Mouse (Mus musculus) intestine, postnatal 0 days (tissue): ENCODE results near the gene Nckap5l. TPM values are rescaled to one million over a fixed set of nuclear protein-coding genes. Genes with fewer than 3 reads are reported as not detected.

Experiments
- ATAC-seq: fragments of 200-750 bp; cut with Nextera tagmentation; 2 replicates; pipeline ENCODE4 v1.8.0; 2017; ENCODE audit warnings: mild to moderate bottlenecking, moderate TSS enrichment, moderate library complexity
- H3K27ac ChIP-seq: fragments of 300-500 bp; sonication (generic); 2 replicates; pipeline ENCODE4 v1.5.1; 2014; ENCODE audit warnings: mild to moderate bottlenecking, low read depth, low read length, moderate library complexity
- H3K27me3 ChIP-seq: fragments of 300-500 bp; sonication (generic); replicated peaks from 2 replicates; pipeline ENCODE4 v1.6.1; 2014; ENCODE audit warnings: low read length, mixed read lengths; ENCODE audit not compliant: control insufficient read depth, insufficient read depth
- H3K36me3 ChIP-seq: fragments of 300-500 bp; sonication (generic); 2 replicates; pipeline ENCODE4 v1.6.1; 2014; ENCODE audit warnings: mild to moderate bottlenecking, moderate library complexity; ENCODE audit not compliant: control insufficient read depth, insufficient read depth
- H3K4me1 ChIP-seq: fragments of 300-500 bp; sonication (generic); replicated peaks from 2 replicates; pipeline ENCODE4 v1.6.1; 2014; ENCODE audit warnings: antibody characterized with exemption, low read length, mixed read lengths; ENCODE audit not compliant: control insufficient read depth, insufficient read depth
- H3K4me2 ChIP-seq: fragments of 300-500 bp; sonication (generic); replicated peaks from 2 replicates; pipeline ENCODE4 v1.6.1; 2014; ENCODE audit warnings: low read depth, mild to moderate bottlenecking, moderate library complexity
- H3K4me3 ChIP-seq: fragments of 300-500 bp; sonication (generic); 2 replicates; pipeline ENCODE4 v1.5.1; 2014; ENCODE audit warnings: low read depth, low read length
- H3K9ac ChIP-seq: fragments of 300-500 bp; sonication (generic); 2 replicates; pipeline ENCODE4 v1.6.1; 2014; ENCODE audit warnings: mild to moderate bottlenecking, low read depth, low read length
- H3K9me3 ChIP-seq: fragments of 300-500 bp; sonication (generic); 2 replicates; pipeline ENCODE4 v1.6.1; 2016; ENCODE audit warnings: mixed run types; ENCODE audit not compliant: control insufficient read depth
- CTCF ChIP-seq: sonication (generic); IDR thresholded peaks from 2 replicates; pipeline ENCODE4 v1.5.1; 2016; ENCODE audit warnings: low read depth, mild to moderate bottlenecking, control low read depth, antibody characterized with exemption, moderate library complexity
- WGBS: fragments of 180-500 bp; shearing (Covaris S2); extraction: QIAGEN DNeasy Blood & Tissue Kit; methylation state at CpG from one replicate; pipeline ENCODE4 v1.1.7; 2014; 5-methylcytosine and 5-hydroxymethylcytosine counted together
- polyA plus RNA-seq: library from polyadenylated mRNA; unstranded; fragments of >200 nt; fragmentation: Nextera tagmentation; extraction: Ambion mirVana; gene quantifications from 2 replicates; pipeline ENCODE4 v1.2.1, GENCODE M21; 2015

Gene Nckap5l
- polyA plus RNA-seq, 1 experiment from 2014 or later = 2.1 TPM

DNA sequence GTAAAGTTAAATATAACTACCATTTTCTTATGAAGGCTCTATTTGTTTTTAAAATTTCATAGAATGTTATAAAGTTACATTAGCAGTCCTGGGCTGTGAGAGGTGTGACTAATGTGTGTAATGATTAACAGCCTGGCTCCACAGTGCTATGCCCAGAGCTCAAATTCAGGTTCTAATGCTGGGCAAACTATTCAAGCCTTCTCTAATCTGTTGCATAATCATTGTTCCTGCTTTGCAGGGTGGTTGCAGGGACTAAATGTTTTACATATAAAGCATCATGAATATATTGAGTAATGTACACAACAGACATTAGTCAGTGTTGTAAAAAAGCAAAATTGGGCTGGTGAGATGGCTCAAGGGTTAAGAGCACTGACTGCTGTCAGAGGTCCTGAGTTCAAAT is 74.7 kb downstream of the Nckap5l start:
- H3K27me3 ChIP-seq = no peaks in the 10 kb centered on the region
- H3K4me1 ChIP-seq = no peaks in the 10 kb centered on the region

DNA sequence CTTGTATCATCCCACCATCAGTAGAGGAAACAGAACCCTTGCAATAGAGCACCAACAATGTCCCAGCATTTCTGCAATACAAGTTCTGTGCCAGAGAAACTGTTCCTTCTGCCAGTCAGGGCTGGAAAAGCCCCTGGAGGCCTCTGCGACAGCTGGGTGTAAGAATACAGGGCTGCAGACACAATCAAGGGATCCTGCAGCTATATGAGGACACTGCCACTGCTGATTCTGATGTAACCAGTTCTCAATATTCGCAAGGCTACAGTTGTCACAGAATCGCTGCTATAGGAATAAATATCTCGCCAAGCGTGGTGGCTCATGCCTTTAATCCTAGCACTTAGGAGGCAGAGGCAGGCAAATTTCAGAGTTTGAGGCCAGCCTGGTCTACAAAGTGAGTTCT is 81.3 kb downstream of the Nckap5l start:
- no peaks in the 10 kb centered on the region for H3K27me3 ChIP-seq
- H3K4me2 ChIP-seq = no peak overlapping the region
- no peaks in the 10 kb centered on the region for H3K9me3 ChIP-seq
- H3K27ac ChIP-seq = no peak overlapping the region
- no peak overlapping the region for H3K9ac ChIP-seq
- no peak overlapping the region for H3K4me3 ChIP-seq
- no peak for TF ChIP-seq CTCF
- 85% methylated on average over 5 of the region's 5 CpGs for WGBS
- no peak for ATAC-seq
- H3K4me1 ChIP-seq = no peaks in the 10 kb centered on the region
- H3K36me3 ChIP-seq = no peaks in the 10 kb centered on the region

More for the DNA sequence above, 74.7 kb downstream of the Nckap5l start:
- Histone ChIP-seq H3K9me3 (no peaks in the 10 kb centered on the region), H3K27ac (no peak overlapping the region), H3K36me3 (no peaks in the 10 kb centered on the region), H3K9ac (no peak overlapping the region), H3K4me3 (no peak overlapping the region), H3K4me2 (no peak overlapping the region)
- no peak for TF ChIP-seq CTCF
- peak; percentile 62 for ATAC-seq

DNA sequence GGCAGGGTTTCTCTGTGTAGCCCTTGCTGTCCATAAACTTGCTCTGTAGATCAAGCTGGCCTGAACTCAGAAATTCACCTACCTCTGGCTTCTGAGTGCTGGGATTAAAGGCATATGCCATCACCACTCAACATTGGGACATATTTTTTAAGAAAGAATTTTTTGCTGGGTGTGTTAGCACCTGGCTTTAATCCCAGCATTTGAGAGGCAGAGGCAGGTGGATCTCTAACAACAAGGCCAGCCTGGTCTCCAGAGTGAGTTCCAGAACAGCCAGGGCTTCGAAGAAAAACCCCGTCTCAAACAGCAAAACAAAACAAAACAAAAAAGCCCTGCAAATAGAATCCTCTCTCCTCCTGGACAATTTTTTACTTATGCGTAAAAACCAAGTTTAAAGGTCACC is 82.0 kb downstream of the Nckap5l start:
- TF ChIP-seq CTCF = no peak
- Histone ChIP-seq H3K36me3 (no peaks in the 10 kb centered on the region), H3K4me3 (no peak overlapping the region), H3K4me1 (no peaks in the 10 kb centered on the region), H3K9ac (no peak overlapping the region), H3K4me2 (no peak overlapping the region), H3K27me3 (no peaks in the 10 kb centered on the region), H3K9me3 (no peaks in the 10 kb centered on the region), H3K27ac (no peak overlapping the region)
- ATAC-seq = no peak
- WGBS = 85% methylated on average over 3 of the region's 3 CpGs

DNA sequence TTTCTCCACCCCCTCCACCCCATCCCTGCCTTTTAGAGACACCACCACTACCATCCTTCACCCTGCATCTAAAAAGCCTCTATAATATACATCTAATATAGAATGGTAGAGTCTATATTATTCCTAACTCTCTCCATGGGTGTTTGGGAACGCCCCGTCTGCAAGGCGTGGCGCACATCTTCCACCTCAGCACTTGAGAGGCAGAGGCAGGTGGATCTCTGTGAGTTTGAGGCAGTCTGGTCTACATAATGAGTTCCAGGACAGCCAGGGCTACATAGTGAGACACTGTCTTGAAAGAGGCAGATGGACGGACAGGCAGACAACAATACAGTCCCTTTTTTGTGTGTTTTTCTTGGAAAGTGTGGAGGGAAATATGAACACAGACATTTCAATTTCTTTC is 82.5 kb downstream of the Nckap5l start:
- no peaks in the 10 kb centered on the region for H3K27me3 ChIP-seq
- TF ChIP-seq CTCF = no peak
- no peaks in the 10 kb centered on the region for H3K9me3 ChIP-seq
- H3K4me2 ChIP-seq = no peak overlapping the region
- ATAC-seq = no peak
- no peak overlapping the region for H3K9ac ChIP-seq
- no peak overlapping the region for H3K27ac ChIP-seq
- H3K36me3 ChIP-seq = no peaks in the 10 kb centered on the region
- no peaks in the 10 kb centered on the region for H3K4me1 ChIP-seq
- WGBS = 86% methylated on average over 5 of the region's 5 CpGs
- H3K4me3 ChIP-seq = no peak overlapping the region

DNA sequence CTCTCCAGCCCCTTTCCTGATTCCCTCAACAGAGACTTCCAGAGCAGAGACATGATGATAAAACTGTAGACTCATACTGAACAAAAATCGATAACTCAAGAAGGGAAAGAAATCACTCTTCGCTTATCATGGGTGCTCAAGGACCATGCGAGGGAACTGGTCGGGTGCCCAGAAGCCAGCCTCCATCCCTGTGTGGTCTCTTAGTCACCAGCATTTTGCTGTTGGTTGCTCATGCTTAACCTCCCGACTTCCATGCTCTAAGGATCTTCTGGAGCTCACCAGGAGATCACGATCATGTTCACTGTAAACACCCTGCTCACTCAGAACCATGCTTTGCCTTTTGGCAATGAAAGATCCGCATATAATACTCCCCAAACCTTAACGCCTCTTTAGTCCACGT is 84.8 kb downstream of the Nckap5l start:
- no peak for TF ChIP-seq CTCF
- Histone ChIP-seq H3K27ac (no peak overlapping the region), H3K4me1 (no peaks in the 10 kb centered on the region), H3K36me3 (no peaks in the 10 kb centered on the region), H3K27me3 (no peaks in the 10 kb centered on the region), H3K4me3 (no peak overlapping the region), H3K4me2 (no peak overlapping the region), H3K9me3 (no peaks in the 10 kb centered on the region), H3K9ac (no peak overlapping the region)
- WGBS = 75% methylated on average over 9 of the region's 9 CpGs
- ATAC-seq = no peak

Other genes starting within 250 kb of the Nckap5l start
- 0.20 and 0.48 TPM in 2 replicates for gene Kcnh3, start 232.9 kb downstream of the Nckap5l start, polyA plus RNA-seq
- gene Mcrs1, start 205.8 kb downstream of the Nckap5l start, polyA plus RNA-seq = 86.8 and 92.0 TPM in 2 replicates
- gene Prpf40b, start 162.7 kb downstream of the Nckap5l start, polyA plus RNA-seq = 10.8 and 12.7 TPM in 2 replicates
- gene Fam186b, start 161.9 kb downstream of the Nckap5l start, polyA plus RNA-seq = not detected in 2 replicates
- 5.6 and 5.9 TPM in 2 replicates for gene Fmnl3, start 87.3 kb downstream of the Nckap5l start, polyA plus RNA-seq
- gene Tmbim6, start 64.9 kb downstream of the Nckap5l start, polyA plus RNA-seq = 1,126 and 1,190 TPM in 2 replicates
- 12.6 and 13.2 TPM in 2 replicates for gene Bcdin3d, start 17.0 kb upstream of the Nckap5l start, polyA plus RNA-seq
- 1.5 and 1.6 TPM in 2 replicates for gene Faim2, start 70.4 kb upstream of the Nckap5l start, polyA plus RNA-seq
- not detected in 2 replicates for gene Aqp2, start 121.3 kb upstream of the Nckap5l start, polyA plus RNA-seq
- 0.14 TPM in 1 of 2 replicates, not detected in the other for gene Aqp5, start 133.0 kb upstream of the Nckap5l start, polyA plus RNA-seq
- gene Aqp6, start 143.7 kb upstream of the Nckap5l start, polyA plus RNA-seq = not detected in 2 replicates
- 23.2 and 25.7 TPM in 2 replicates for gene Racgap1, start 193.9 kb upstream of the Nckap5l start, polyA plus RNA-seq
- gene Asic1, start 212.6 kb upstream of the Nckap5l start, polyA plus RNA-seq = 1.4 and 2.1 TPM in 2 replicates
- 13.2 and 13.3 TPM in 2 replicates for gene Smarcd1, start 244.4 kb upstream of the Nckap5l start, polyA plus RNA-seq
- gene Gm17349, start 247.7 kb upstream of the Nckap5l start, polyA plus RNA-seq = 1.2 and 3.0 TPM in 2 replicates